Mouse (Mus musculus): ENCODE results near the gene Tmsb10. TPM values are rescaled to one million over a fixed set of nuclear protein-coding genes. Genes with fewer than 3 reads are reported as not detected.

Gene Tmsb10
- polyA plus RNA-seq (2014; fragmentation: Nextera tagmentation; extraction: Ambion mirVana), result 984 and 1,116 TPM in 2 replicates

DNA sequence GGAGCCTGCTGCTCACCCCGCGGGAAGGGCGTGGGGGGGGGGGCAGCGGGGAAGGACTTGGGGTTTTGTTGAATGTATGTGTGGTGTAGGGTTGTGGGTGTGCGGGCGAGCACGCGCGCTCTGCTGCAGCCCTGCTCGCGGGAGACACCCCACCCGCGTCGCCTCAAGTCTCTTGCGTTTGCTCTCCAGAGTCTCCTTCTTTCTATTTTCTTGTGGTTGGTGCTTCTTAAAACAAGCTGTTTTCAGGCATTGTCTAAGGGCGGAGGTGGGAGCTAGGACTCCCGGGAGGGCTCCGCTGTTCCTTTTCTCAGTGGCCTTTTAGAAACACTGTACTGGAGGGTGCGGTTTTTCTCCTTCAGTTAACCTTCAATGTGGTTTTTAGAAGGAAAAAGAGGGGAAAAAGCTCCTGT is at the start of gene Tmsb10:
Tmsb10 (minus strand) TSS at position 87 of the 410 bp plus-strand sequence.
- Histone ChIP-seq H3K4me2 (peak within 1 kb of the TSS; percentile 90), H3K4me3 (ENCODE audit: low read depth, low read length) (peak within 1 kb of the TSS; percentile 69), H3K4me1 (replicated peaks; ENCODE audit: control insufficient read depth, insufficient read depth, low read length) (peaks cover 17% of the 10 kb centered on the region), H3K9ac (ENCODE audit: low read depth, low read length) (peak within 1 kb of the TSS; percentile 71), H3K27ac (ENCODE audit: low read depth, low read length) (peak within 1 kb of the TSS; percentile 56), H3K27me3 (replicated peaks; ENCODE audit: control insufficient read depth, insufficient read depth, low read length) (no peaks in the 10 kb centered on the region), H3K9me3 (ENCODE audit: control insufficient read depth, low read length) (no peaks in the 10 kb centered on the region), H3K36me3 (ENCODE audit: control insufficient read depth, insufficient read depth, low read length) (no peaks in the 10 kb centered on the region)
- ATAC-seq (replicated peaks; ENCODE audit: low FRiP score) (peak; percentile 45), DNase-seq (ENCODE audit: low spot score) (no peak)
- 1% methylated on average over 19 of the region's 19 CpGs for WGBS

DNA sequence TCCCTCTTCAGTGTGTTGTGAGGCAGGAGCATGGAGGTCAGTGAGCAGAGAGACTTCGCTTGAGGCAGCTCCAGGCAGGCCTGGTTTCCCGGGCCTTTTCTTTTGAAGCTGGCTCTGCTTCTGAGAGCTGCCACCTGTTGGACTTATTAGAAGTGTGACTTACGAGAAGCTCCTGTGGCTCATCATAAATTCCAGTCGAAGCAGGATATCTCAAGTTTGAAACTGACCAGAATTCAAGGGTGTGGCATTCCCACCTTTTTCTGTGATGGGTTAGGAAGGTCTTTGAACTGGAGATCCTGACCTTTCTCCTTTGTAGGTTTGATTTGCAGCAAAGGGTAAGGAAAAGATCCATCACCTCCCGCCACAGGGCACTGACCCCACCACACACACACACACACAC is 45.1 kb upstream of the Tmsb10 start:
- Histone ChIP-seq H3K36me3 (ENCODE audit: control insufficient read depth, insufficient read depth, low read length) (no peaks in the 10 kb centered on the region), H3K9ac (ENCODE audit: low read depth, low read length) (no peak overlapping the region), H3K4me2 (no peak overlapping the region), H3K27ac (ENCODE audit: low read depth, low read length) (no peak overlapping the region), H3K27me3 (replicated peaks; ENCODE audit: control insufficient read depth, insufficient read depth, low read length) (no peaks in the 10 kb centered on the region), H3K4me1 (replicated peaks; ENCODE audit: control insufficient read depth, insufficient read depth, low read length) (no peaks in the 10 kb centered on the region), H3K9me3 (ENCODE audit: control insufficient read depth, low read length) (no peaks in the 10 kb centered on the region), H3K4me3 (ENCODE audit: low read depth, low read length) (no peak overlapping the region)
- no peak for ATAC-seq (replicated peaks; ENCODE audit: low FRiP score)
- 70% methylated on average over 5 of the region's 5 CpGs for WGBS
- DNase-seq (ENCODE audit: low spot score), result no peak

GRCm38 (mm10) chr6:73002391-73002790 is 43.8 kb upstream of the Tmsb10 start:
- DNase-seq (ENCODE audit: low spot score) (no peak), ATAC-seq (replicated peaks; ENCODE audit: low FRiP score) (no peak; the same call in 1 of the 2 replicates)
- H3K27ac ChIP-seq (ENCODE audit: low read depth, low read length), result no peak overlapping the region
- H3K9me3 ChIP-seq (ENCODE audit: control insufficient read depth, low read length), result no peaks in the 10 kb centered on the region
- no peaks in the 10 kb centered on the region for H3K36me3 ChIP-seq (ENCODE audit: control insufficient read depth, insufficient read depth, low read length)
- H3K27me3 ChIP-seq (replicated peaks; ENCODE audit: control insufficient read depth, insufficient read depth, low read length), result no peaks in the 10 kb centered on the region
- H3K9ac ChIP-seq (ENCODE audit: low read depth, low read length), result no peak overlapping the region
- 55% methylated on average over 1 of the region's 1 CpGs for WGBS
- H3K4me1 ChIP-seq (replicated peaks; ENCODE audit: control insufficient read depth, insufficient read depth, low read length), result no peaks in the 10 kb centered on the region
- no peak overlapping the region for H3K4me2 ChIP-seq
- H3K4me3 ChIP-seq (ENCODE audit: low read depth, low read length), result no peak overlapping the region

GRCm38 (mm10) chr6:72998809-72999208 is 40.3 kb upstream of the Tmsb10 start:
- H3K4me1 ChIP-seq (replicated peaks; ENCODE audit: control insufficient read depth, insufficient read depth, low read length), result no peaks in the 10 kb centered on the region; the same call in 1 of the 2 replicates
- no peak overlapping the region for H3K4me2 ChIP-seq
- ATAC-seq (replicated peaks; ENCODE audit: low FRiP score) (no peak), DNase-seq (ENCODE audit: low spot score) (no peak)
- no peak overlapping the region for H3K9ac ChIP-seq (ENCODE audit: low read depth, low read length)
- 79% methylated on average over 1 of the region's 1 CpGs for WGBS
- no peaks in the 10 kb centered on the region for H3K27me3 ChIP-seq (replicated peaks; ENCODE audit: control insufficient read depth, insufficient read depth, low read length)
- H3K36me3 ChIP-seq (ENCODE audit: control insufficient read depth, insufficient read depth, low read length), result no peaks in the 10 kb centered on the region
- no peak overlapping the region for H3K27ac ChIP-seq (ENCODE audit: low read depth, low read length)
- no peaks in the 10 kb centered on the region for H3K9me3 ChIP-seq (ENCODE audit: control insufficient read depth, low read length)
- H3K4me3 ChIP-seq (ENCODE audit: low read depth, low read length), result no peak overlapping the region

GRCm38 (mm10) chr6:72993688-72994082 is 35.1 kb upstream of the Tmsb10 start:
- H3K9me3 ChIP-seq (ENCODE audit: control insufficient read depth, low read length), result no peaks in the 10 kb centered on the region
- H3K4me2 ChIP-seq, result no peak overlapping the region
- no peak for ATAC-seq (replicated peaks; ENCODE audit: low FRiP score)
- no peaks in the 10 kb centered on the region for H3K36me3 ChIP-seq (ENCODE audit: control insufficient read depth, insufficient read depth, low read length)
- no peak overlapping the region for H3K9ac ChIP-seq (ENCODE audit: low read depth, low read length)
- 74% methylated on average over 5 of the region's 5 CpGs for WGBS
- H3K4me1 ChIP-seq (replicated peaks; ENCODE audit: control insufficient read depth, insufficient read depth, low read length), result peaks cover 3% of the 10 kb centered on the region; the same call in 1 of the 2 replicates
- DNase-seq (ENCODE audit: low spot score), result no peak
- no peaks in the 10 kb centered on the region for H3K27me3 ChIP-seq (replicated peaks; ENCODE audit: control insufficient read depth, insufficient read depth, low read length)
- H3K4me3 ChIP-seq (ENCODE audit: low read depth, low read length), result no peak overlapping the region
- H3K27ac ChIP-seq (ENCODE audit: low read depth, low read length), result no peak overlapping the region

GRCm38 (mm10) chr6:72993054-72993687 is 34.6 kb upstream of the Tmsb10 start:
- ATAC-seq (replicated peaks; ENCODE audit: low FRiP score), result peak; percentile 51; the same call in 1 of the 2 replicates

GRCm38 (mm10) chr6:72990206-72990605 is 31.7 kb upstream of the Tmsb10 start:
- ATAC-seq (replicated peaks; ENCODE audit: low FRiP score) (no peak), DNase-seq (ENCODE audit: low spot score) (no peak)
- no peak overlapping the region for H3K4me3 ChIP-seq (ENCODE audit: low read depth, low read length)
- no peaks in the 10 kb centered on the region for H3K9me3 ChIP-seq (ENCODE audit: control insufficient read depth, low read length)
- no peaks in the 10 kb centered on the region for H3K27me3 ChIP-seq (replicated peaks; ENCODE audit: control insufficient read depth, insufficient read depth, low read length)
- H3K36me3 ChIP-seq (ENCODE audit: control insufficient read depth, insufficient read depth, low read length), result no peaks in the 10 kb centered on the region
- no peak overlapping the region for H3K27ac ChIP-seq (ENCODE audit: low read depth, low read length)
- H3K4me2 ChIP-seq, result no peak overlapping the region
- no peak overlapping the region for H3K9ac ChIP-seq (ENCODE audit: low read depth, low read length)
- WGBS, result 78% methylated on average over 5 of the region's 5 CpGs
- H3K4me1 ChIP-seq (replicated peaks; ENCODE audit: control insufficient read depth, insufficient read depth, low read length), result peaks cover 3% of the 10 kb centered on the region; the same call in 1 of the 2 replicates

More at GRCm38 (mm10) chr6:72993054-72993687, 34.6 kb upstream of the Tmsb10 start:
- H3K9ac ChIP-seq (ENCODE audit: low read depth, low read length), result no peak overlapping the region
- H3K27me3 ChIP-seq (replicated peaks; ENCODE audit: control insufficient read depth, insufficient read depth, low read length), result no peaks in the 10 kb centered on the region
- 43% methylated on average over 8 of the region's 8 CpGs for WGBS
- H3K4me3 ChIP-seq (ENCODE audit: low read depth, low read length), result no peak overlapping the region
- H3K36me3 ChIP-seq (ENCODE audit: control insufficient read depth, insufficient read depth, low read length), result no peaks in the 10 kb centered on the region
- H3K4me2 ChIP-seq, result no peak overlapping the region
- H3K4me1 ChIP-seq (replicated peaks; ENCODE audit: control insufficient read depth, insufficient read depth, low read length), result peaks cover 3% of the 10 kb centered on the region; the same call in 1 of the 2 replicates
- no peaks in the 10 kb centered on the region for H3K9me3 ChIP-seq (ENCODE audit: control insufficient read depth, low read length)
- DNase-seq (ENCODE audit: low spot score), result no peak
- no peak overlapping the region for H3K27ac ChIP-seq (ENCODE audit: low read depth, low read length)

DNA sequence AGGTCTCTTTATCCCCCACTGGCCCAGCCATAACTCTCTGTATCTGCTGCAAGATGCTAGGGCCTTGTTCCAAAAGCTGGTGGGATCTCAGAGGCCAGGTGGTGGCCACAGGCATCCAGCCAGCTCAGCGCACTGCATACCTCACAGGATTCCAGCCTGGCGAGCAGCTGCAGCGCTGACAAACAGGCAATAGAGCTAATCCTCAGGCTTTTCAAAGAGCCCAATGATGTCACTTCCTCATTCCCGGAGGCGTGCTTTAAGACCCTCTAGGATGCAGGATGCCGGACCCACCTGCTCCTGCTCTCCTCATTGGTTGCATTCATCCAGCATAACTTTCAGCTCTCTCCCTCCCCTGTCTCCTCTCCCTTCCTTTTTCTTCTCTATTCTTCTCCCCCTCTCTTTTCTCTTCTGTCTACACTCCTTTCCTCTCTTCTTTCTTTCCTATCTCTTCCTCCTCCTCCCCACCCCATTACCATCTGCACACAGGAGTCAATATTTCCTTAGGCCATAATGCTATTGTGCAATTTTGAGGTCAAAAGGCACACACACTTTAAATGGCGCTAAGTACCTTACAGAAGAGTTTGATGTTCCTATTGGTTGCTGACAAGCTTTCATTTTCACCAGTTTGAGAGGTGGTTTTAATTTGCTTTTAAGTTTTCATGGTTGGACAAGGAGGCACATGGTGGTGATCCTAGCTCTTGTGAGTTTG is 30.6 kb upstream of the Tmsb10 start:
- H3K27ac ChIP-seq (ENCODE audit: low read depth, low read length), result no peak overlapping the region
- H3K4me3 ChIP-seq (ENCODE audit: low read depth, low read length), result no peak overlapping the region
- DNase-seq (ENCODE audit: low spot score), result no peak
- no peak; the same call in 1 of the 2 replicates for ATAC-seq (replicated peaks; ENCODE audit: low FRiP score)
- H3K4me2 ChIP-seq, result no peak overlapping the region
- no peaks in the 10 kb centered on the region for H3K9me3 ChIP-seq (ENCODE audit: control insufficient read depth, low read length)
- H3K36me3 ChIP-seq (ENCODE audit: control insufficient read depth, insufficient read depth, low read length), result no peaks in the 10 kb centered on the region
- H3K27me3 ChIP-seq (replicated peaks; ENCODE audit: control insufficient read depth, insufficient read depth, low read length), result no peaks in the 10 kb centered on the region
- no peak overlapping the region for H3K9ac ChIP-seq (ENCODE audit: low read depth, low read length)
- 45% methylated on average over 7 of the region's 7 CpGs for WGBS
- H3K4me1 ChIP-seq (replicated peaks; ENCODE audit: control insufficient read depth, insufficient read depth, low read length), result peaks cover 3% of the 10 kb centered on the region; the same call in 1 of the 2 replicates

Measured in liver, embryonic 11.5 days (tissue).